Mouse (Mus musculus) E14TG2a.4 (cell line): ENCODE results near the gene Iqub.

ENCODE experiments used
- CTCF ChIP-seq: conservative IDR thresholded peaks from 2 replicates; pipeline ENCODE4 v1.5.1; 2014; ENCODE audit warnings: low read length
- NANOG ChIP-seq: IDR thresholded peaks from 2 replicates; pipeline ENCODE4 v1.6.1; 2014; ENCODE audit warnings: borderline replicate concordance, low read length, mixed read lengths

DNA sequence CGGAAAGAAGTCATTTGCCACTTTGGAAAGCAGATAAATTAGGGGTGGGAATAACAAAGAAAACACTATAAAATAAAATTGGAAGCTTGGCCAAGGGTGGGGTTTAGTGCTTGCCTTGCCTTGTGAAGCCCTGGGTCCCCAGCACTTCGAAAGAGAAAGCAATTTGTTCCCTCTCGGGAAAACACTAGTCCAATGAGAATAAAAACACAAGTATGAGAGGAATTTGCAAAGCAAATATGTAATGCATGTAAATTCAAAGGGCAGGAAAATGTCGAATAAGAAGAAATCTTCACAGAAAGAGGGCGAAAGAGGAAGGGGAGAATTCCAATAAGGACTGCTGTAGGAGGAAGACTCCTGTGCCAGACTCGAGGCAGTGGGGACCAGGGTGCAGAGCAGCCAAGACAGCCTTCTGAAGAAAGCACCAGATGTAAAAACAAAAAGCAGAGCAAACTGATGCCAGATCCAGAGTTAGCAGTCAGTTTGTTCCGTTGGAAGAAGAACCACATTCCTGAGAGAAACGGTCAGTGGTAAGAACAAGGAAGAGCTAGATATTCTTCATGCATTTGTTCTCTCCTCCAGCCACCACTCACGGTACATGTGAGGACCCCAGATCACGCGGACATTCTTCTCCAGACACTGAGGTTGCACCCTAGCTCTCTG, 39.7 kb upstream of the Iqub start:
- no peak for TF ChIP-seq NANOG
- TF ChIP-seq CTCF, result no peak
